Mouse (Mus musculus): ENCODE results near the gene Map3k7. TPM values are rescaled to one million over a fixed set of nuclear protein-coding genes. Genes with fewer than 3 reads are reported as not detected.

The Map3k7 gene
- polyA plus RNA-seq, 1 experiment from 2014 or later: 35.9 TPM

DNA sequence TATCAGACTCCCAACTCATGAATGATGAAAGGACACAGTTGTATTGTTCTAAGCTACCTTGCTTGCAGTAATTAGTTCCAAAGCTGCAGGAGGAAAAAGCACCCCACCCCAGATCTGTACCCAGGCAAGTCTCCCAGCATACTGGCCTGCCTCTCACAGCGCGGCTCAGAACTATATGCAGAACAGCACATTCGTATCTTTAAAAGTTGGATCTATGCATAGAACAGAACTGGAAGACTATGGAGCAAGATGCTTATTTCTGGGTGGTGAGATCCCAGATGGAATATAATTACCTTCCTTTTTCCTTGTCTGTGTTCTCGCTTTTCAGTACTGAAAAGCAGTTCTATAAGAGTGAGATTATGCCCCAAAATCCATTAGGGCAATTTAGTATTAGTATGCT lies 96.8 kb downstream of the Map3k7 start:
- Histone ChIP-seq H3K9ac (ENCODE audit: low read length) (no peak overlapping the region), H3K4me2 (ENCODE audit: low read length) (no peak overlapping the region), H3K9me3 (ENCODE audit: control insufficient read depth, low read length) (no peaks in the 10 kb centered on the region), H3K36me3 (ENCODE audit: control insufficient read depth, insufficient read depth, low read length) (no peaks in the 10 kb centered on the region), H3K4me3 (ENCODE audit: low read depth, low read length) (no peak overlapping the region), H3K4me1 (replicated peaks; ENCODE audit: control insufficient read depth, insufficient read depth, low read length) (0 out of 2 replicates have a peak, but pooled peaks cover 1% of the 10 kb centered on the region), H3K27ac (ENCODE audit: low read depth) (no peak overlapping the region), H3K27me3 (replicated peaks; ENCODE audit: control insufficient read depth, insufficient read depth, low read length) (no peaks in the 10 kb centered on the region)
- DNase-seq (ENCODE audit: low spot score) (peak; percentile 41), ATAC-seq (replicated peaks; ENCODE audit: low FRiP score, low TSS enrichment, low read depth) (no peak)
- WGBS: 92% methylated on average over 4 of the region's 4 CpGs

DNA sequence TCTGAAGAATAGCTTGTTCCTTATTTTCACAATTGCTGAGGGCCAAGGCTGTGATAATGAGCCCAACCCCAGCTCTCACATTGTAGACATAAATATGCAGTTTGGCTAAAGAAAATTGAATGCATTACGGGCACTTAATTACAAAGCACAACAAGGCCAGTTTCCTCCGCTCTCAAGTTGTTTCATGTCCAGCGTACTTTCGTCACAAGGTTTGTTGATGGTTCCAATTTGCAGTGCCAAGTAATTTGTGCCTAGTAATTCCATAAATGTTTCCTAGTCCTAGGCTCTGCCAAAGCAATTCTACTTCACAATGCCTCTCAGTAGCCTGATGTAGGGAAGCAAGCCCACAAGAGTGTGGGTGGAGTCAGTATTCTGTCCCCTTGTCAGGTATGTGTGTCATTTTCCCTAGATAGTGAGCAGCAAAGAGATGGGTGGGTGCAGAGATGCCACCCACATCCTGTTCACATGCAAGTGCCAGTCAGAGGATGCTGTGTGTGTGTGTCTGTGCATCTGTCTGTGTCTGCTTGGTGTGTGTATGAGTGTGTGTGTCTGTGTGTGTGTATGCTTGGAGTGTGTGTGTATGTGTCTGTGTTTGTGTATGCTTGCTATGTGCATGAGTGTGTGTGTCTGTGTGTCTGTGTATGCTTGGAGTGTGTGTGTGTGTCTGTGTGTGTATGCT lies 98.6 kb downstream of the Map3k7 start:
- Histone ChIP-seq H3K27me3 (replicated peaks; ENCODE audit: control insufficient read depth, insufficient read depth, low read length) (no peaks in the 10 kb centered on the region), H3K4me1 (replicated peaks; ENCODE audit: control insufficient read depth, insufficient read depth, low read length) (no peaks in the 10 kb centered on the region), H3K36me3 (ENCODE audit: control insufficient read depth, insufficient read depth, low read length) (no peaks in the 10 kb centered on the region), H3K4me2 (ENCODE audit: low read length) (no peak overlapping the region), H3K27ac (ENCODE audit: low read depth) (no peak overlapping the region), H3K9me3 (ENCODE audit: control insufficient read depth, low read length) (no peaks in the 10 kb centered on the region), H3K4me3 (ENCODE audit: low read depth, low read length) (no peak overlapping the region), H3K9ac (ENCODE audit: low read length) (no peak overlapping the region)
- DNase-seq (ENCODE audit: low spot score): peak; percentile 13
- 81% methylated on average over 4 of the region's 4 CpGs for WGBS
- ATAC-seq (replicated peaks; ENCODE audit: low FRiP score, low TSS enrichment, low read depth): no peak

DNA sequence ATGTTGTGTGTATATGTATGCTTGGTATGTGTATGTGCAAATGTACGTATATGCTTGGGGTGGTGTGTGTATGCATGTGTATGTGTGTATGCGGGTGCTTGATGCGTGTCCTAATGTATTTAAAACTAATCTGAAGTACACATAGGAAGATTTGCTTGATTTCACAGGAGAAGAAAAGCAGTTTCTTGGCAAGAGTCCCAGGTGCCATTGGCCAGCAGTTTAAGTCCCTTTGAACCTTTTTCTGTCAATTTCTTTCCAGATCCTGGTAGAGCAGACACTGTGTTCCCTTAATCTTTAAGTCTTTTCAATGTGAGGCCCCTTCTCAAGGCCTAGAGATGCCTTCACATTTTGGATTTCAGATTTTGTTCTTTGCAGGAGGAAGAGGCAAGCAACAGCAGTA lies 99.4 kb downstream of the Map3k7 start:
- ATAC-seq (replicated peaks; ENCODE audit: low FRiP score, low TSS enrichment, low read depth) (no peak), DNase-seq (ENCODE audit: low spot score) (peak; percentile 38)
- Histone ChIP-seq H3K9me3 (ENCODE audit: control insufficient read depth, low read length) (no peaks in the 10 kb centered on the region), H3K27me3 (replicated peaks; ENCODE audit: control insufficient read depth, insufficient read depth, low read length) (no peaks in the 10 kb centered on the region), H3K4me3 (ENCODE audit: low read depth, low read length) (no peak overlapping the region), H3K4me1 (replicated peaks; ENCODE audit: control insufficient read depth, insufficient read depth, low read length) (no peaks in the 10 kb centered on the region), H3K4me2 (ENCODE audit: low read length) (no peak overlapping the region), H3K36me3 (ENCODE audit: control insufficient read depth, insufficient read depth, low read length) (no peaks in the 10 kb centered on the region), H3K9ac (ENCODE audit: low read length) (no peak overlapping the region), H3K27ac (ENCODE audit: low read depth) (no peak overlapping the region)
- WGBS: 83% methylated on average over 3 of the region's 3 CpGs
